Mouse (Mus musculus) cerebellum, adult 2 months (tissue): ENCODE results near the gene Rtl1. TPM values are rescaled to one million over a fixed set of nuclear protein-coding genes. Genes with fewer than 3 reads are reported as not detected.

Source experiments
- DNase-seq, 2 experiments: peaks; one replicate each; pipeline ENCODE4 v3.0.0; 2021
- H3K27ac ChIP-seq: fragments of 200-500 bp; 2 replicates; pipeline ENCODE4 v1.5.1; 2012; ENCODE audit warnings: low read length, control low read depth, inconsistent platforms; ENCODE audit not compliant: insufficient read depth
- H3K27me3 ChIP-seq: fragments of 200-500 bp; 2 replicates; pipeline ENCODE4 v1.6.1; 2012; ENCODE audit warnings: inconsistent platforms, mild to moderate bottlenecking, low read length, moderate library complexity; ENCODE audit not compliant: control insufficient read depth, insufficient read depth
- H3K4me1 ChIP-seq: fragments of 200-500 bp; 2 replicates; pipeline ENCODE4 v1.6.1; 2011; ENCODE audit warnings: low read length; ENCODE audit not compliant: control insufficient read depth, insufficient read depth
- H3K4me3 ChIP-seq: fragments of 200-500 bp; replicated peaks from 2 replicates; pipeline ENCODE3; 2011; ENCODE audit warnings: mild to moderate bottlenecking, low read depth, low read length, control low read depth; ENCODE audit not compliant: insufficient read depth
- CTCF ChIP-seq: fragments of 200-500 bp; IDR thresholded peaks from 2 replicates; pipeline ENCODE4 v1.5.1; 2011; ENCODE audit warnings: low read depth, mild to moderate bottlenecking, control low read depth, low read length, moderate library complexity, borderline replicate concordance; ENCODE audit not compliant: insufficient read depth
- POLR2A ChIP-seq: fragments of 200-500 bp; IDR thresholded peaks from 2 replicates; pipeline ENCODE4 v1.6.1; 2011; ENCODE audit warnings: low read length, control low read depth, borderline replicate concordance; ENCODE audit not compliant: insufficient read depth
- WGBS: fragments of 180-500 bp; shearing (Covaris S2); methylation state at CpG from one replicate; pipeline ENCODE4 v1.1.7; 2018; 5-methylcytosine and 5-hydroxymethylcytosine counted together
- polyA plus RNA-seq: library from polyadenylated mRNA; depleted of rRNA; stranded (reverse); fragments of >200 nt; gene quantifications from 2 replicates; pipeline ENCODE4 v1.2.3, GENCODE M21; 2012

Gene Rtl1
- polyA plus RNA-seq, 1 experiment: 0.67 TPM

- Histone ChIP-seq H3K27me3 (no peaks in the 10 kb centered on the region; the same call in 1 of the 2 replicates), H3K4me1 (no peaks in the 10 kb centered on the region), H3K27ac (no peak overlapping the region), H3K4me3 (no peak overlapping the region)
- no peak for DNase-seq
- WGBS: 41% methylated on average over 8 of the region's 8 CpGs
- TF ChIP-seq POLR2A (no peak), CTCF (no peak)
These were observed 15.2 kb upstream of the Rtl1 start for GRCm38 (mm10) chr12:109615371-109615770.

GRCm38 (mm10) chr12:109614416-109614815 is 14.3 kb upstream of the Rtl1 start:
- Histone ChIP-seq H3K27me3 (no peaks in the 10 kb centered on the region; the same call in 1 of the 2 replicates), H3K4me3 (no peak overlapping the region), H3K4me1 (no peaks in the 10 kb centered on the region), H3K27ac (no peak overlapping the region)
- WGBS: 21% methylated on average over 10 of the region's 10 CpGs
- no peak for DNase-seq
- TF ChIP-seq CTCF: no peak

- 47% methylated on average over 34 of the region's 34 CpGs for WGBS
- no peaks in the 10 kb centered on the region for H3K4me1 ChIP-seq
- H3K27ac ChIP-seq: no peak overlapping the region
- H3K27me3 ChIP-seq: no peaks in the 10 kb centered on the region
- peak in 1 of 2 experiments; percentile 7 for DNase-seq
- no peak overlapping the region for H3K4me3 ChIP-seq
- TF ChIP-seq CTCF (no peak), POLR2A (no peak)
These were observed 12.6 kb upstream of the Rtl1 start for GRCm38 (mm10) chr12:109612392-109613385.

GRCm38 (mm10) chr12:109608576-109609440 is 8.7 kb upstream of the Rtl1 start:
- H3K4me3 ChIP-seq: no peak overlapping the region
- H3K4me1 ChIP-seq: no peaks in the 10 kb centered on the region
- DNase-seq: peak in 1 of 2 experiments; percentile 11
- TF ChIP-seq POLR2A (no peak), CTCF (peak; percentile 18; the same call in 1 of the 2 replicates)
- WGBS: 43% methylated on average over 13 of the region's 13 CpGs
- no peaks in the 10 kb centered on the region for H3K27me3 ChIP-seq
- no peak overlapping the region for H3K27ac ChIP-seq

- Histone ChIP-seq H3K27me3 (no peaks in the 10 kb centered on the region), H3K4me1 (no peaks in the 10 kb centered on the region), H3K4me3 (no peak overlapping the region), H3K27ac (no peak overlapping the region)
- 48% methylated on average over 9 of the region's 9 CpGs for WGBS
- TF ChIP-seq POLR2A (no peak), CTCF (no peak)
- DNase-seq: no peak
These were observed 7.8 kb upstream of the Rtl1 start for GRCm38 (mm10) chr12:109607953-109608352.

GRCm38 (mm10) chr12:109607191-109607590 is 7.1 kb upstream of the Rtl1 start:
- Histone ChIP-seq H3K4me3 (no peak overlapping the region), H3K27me3 (no peaks in the 10 kb centered on the region; the same call in 1 of the 2 replicates), H3K4me1 (no peaks in the 10 kb centered on the region), H3K27ac (no peak overlapping the region)
- peak in 1 of 2 experiments; percentile 4 for DNase-seq
- TF ChIP-seq POLR2A (no peak), CTCF (no peak)
- 51% methylated on average over 9 of the region's 9 CpGs for WGBS

GRCm38 (mm10) chr12:109604982-109605721 is 5.0 kb upstream of the Rtl1 start:
- Histone ChIP-seq H3K4me3 (no peak overlapping the region), H3K4me1 (no peaks in the 10 kb centered on the region), H3K27me3 (no peaks in the 10 kb centered on the region; the same call in 1 of the 2 replicates), H3K27ac (no peak overlapping the region)
- 54% methylated on average over 16 of the region's 16 CpGs for WGBS
- peak in 1 of 2 experiments; percentile 7 for DNase-seq
- TF ChIP-seq CTCF (no peak), POLR2A (no peak)
